Mouse (Mus musculus): ENCODE results near the gene Gm11559. TPM values are rescaled to one million over a fixed set of nuclear protein-coding genes. Genes with fewer than 3 reads are reported as not detected.

Gene Gm11559
- polyA plus RNA-seq, 2 experiments, result not detected

DNA sequence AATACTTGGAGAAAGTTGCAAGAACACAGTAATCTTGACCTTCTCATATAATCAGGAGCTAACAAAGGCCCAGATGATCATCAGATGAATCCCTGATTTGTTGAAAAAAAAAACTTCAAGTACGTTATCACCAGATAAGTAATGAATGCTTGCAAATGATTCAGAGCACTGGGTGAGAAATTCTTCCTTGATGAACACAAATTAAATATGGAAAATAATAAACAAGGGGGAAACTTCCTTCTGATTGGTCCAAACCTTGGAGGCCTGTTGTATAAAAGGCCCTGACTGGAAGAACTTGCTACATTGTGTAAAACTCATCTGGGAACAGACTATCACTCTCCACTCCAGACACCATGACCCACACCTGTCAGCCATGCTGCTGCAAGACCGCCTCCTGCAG lies 43.3 kb downstream of the Gm11559 start, which contains the start of gene Krtap31-1:
Gene Krtap31-1, plus strand, starts transcription at position 301 of the 400 bp plus-strand sequence.
- no peak for TF ChIP-seq EP300 (IDR thresholded peaks at IDR 0.05; ENCODE audit: low read depth)
- TF ChIP-seq CTCF (IDR thresholded peaks at IDR 0.05; ENCODE audit: low read depth), result no peak
- 54% methylated on average over 2 of the region's 2 CpGs for WGBS (ENCODE audit: insufficient replicate concordance)
- Histone ChIP-seq H3K4me3 (ENCODE audit: insufficient read depth in 1 of 2, low read depth in 2 of 2, low read length in 2 of 2) (no peak within 1 kb of the TSS), H3K27me3 (ENCODE audit: control insufficient read depth, insufficient read depth, low read length) (no peaks in the 10 kb centered on the region), H3K4me1 (replicated peaks; ENCODE audit: control insufficient read depth in 2 of 2, insufficient read depth in 2 of 2, low read length in 1 of 2) (no peaks in the 10 kb centered on the region), H3K27ac (no peak within 1 kb of the TSS), H3K9ac (replicated peaks) (no peak within 1 kb of the TSS), H3K36me3 (replicated peaks; ENCODE audit: control insufficient read depth, insufficient read depth, low read depth) (no peaks in the 10 kb centered on the region), H3K9me3 (ENCODE audit: control insufficient read depth, low read length) (no peaks in the 10 kb centered on the region), H3K4me2 (ENCODE audit: low read depth) (no peak within 1 kb of the TSS)
- ATAC-seq (ENCODE audit: insufficient read depth), result no peak
- DNase-seq (ENCODE audit: low read depth in 3 of 3, low spot score in 3 of 3), result no peak

DNA sequence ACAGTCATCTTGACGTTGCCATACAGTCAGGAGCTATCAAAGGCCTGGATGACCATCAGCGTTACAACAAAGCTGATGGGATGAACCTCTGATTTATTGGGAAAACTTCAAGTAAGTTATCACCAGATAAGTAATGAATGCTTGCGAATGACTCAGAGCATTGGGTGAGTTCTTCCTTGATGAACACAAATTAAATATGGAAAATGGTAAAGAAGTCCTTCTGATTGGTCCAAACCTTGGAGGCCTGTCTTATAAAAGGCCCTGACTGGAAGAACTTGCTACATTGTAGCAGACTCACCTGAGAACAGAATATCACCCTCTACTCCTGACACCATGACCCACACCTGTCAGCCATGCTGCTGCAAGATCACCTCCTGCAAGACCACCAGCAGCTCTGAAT lies 50.2 kb downstream of the Gm11559 start, which contains the start of gene Gm11565:
Gene Gm11565, plus strand, starts transcription at position 301 of the 400 bp plus-strand sequence.
- DNase-seq (ENCODE audit: low read depth in 3 of 3, low spot score in 3 of 3), result no peak
- no peak for ATAC-seq (ENCODE audit: insufficient read depth)
- H3K36me3 ChIP-seq (replicated peaks; ENCODE audit: control insufficient read depth, insufficient read depth, low read depth), result no peaks in the 10 kb centered on the region
- H3K4me3 ChIP-seq (ENCODE audit: insufficient read depth in 1 of 2, low read depth in 2 of 2, low read length in 2 of 2), result no peak within 1 kb of the TSS
- no peak for TF ChIP-seq EP300 (IDR thresholded peaks at IDR 0.05; ENCODE audit: low read depth)
- no peak for TF ChIP-seq CTCF (IDR thresholded peaks at IDR 0.05; ENCODE audit: low read depth)
- H3K4me2 ChIP-seq (ENCODE audit: low read depth), result no peak within 1 kb of the TSS
- no peak within 1 kb of the TSS for H3K27ac ChIP-seq
- H3K9ac ChIP-seq (replicated peaks), result no peak within 1 kb of the TSS
- WGBS (ENCODE audit: insufficient replicate concordance), result 58% methylated on average over 3 of the region's 3 CpGs
- H3K9me3 ChIP-seq (ENCODE audit: control insufficient read depth, low read length), result no peaks in the 10 kb centered on the region
- H3K27me3 ChIP-seq (ENCODE audit: control insufficient read depth, insufficient read depth, low read length), result no peaks in the 10 kb centered on the region
- no peaks in the 10 kb centered on the region for H3K4me1 ChIP-seq (replicated peaks; ENCODE audit: control insufficient read depth in 2 of 2, insufficient read depth in 2 of 2, low read length in 1 of 2)

Other genes with a start within 250 kb of the Gm11559 start
Only the 30 nearest of the 37 such genes appear.
- not detected in 2 replicates for gene Krtap4-7, start 220.4 kb upstream of the Gm11559 start, polyA plus RNA-seq (2012; rRNA removed)
- gene Krtap4-7, start 220.4 kb upstream of the Gm11559 start, polyA plus RNA-seq (2014; fragmentation: Nextera tagmentation; extraction: Ambion mirVana), result not detected in 2 replicates
- not detected in 2 replicates for gene Gm11555, start 214.2 kb upstream of the Gm11559 start, polyA plus RNA-seq (2012; rRNA removed)
- not detected in 2 replicates for gene Gm11555, start 214.2 kb upstream of the Gm11559 start, polyA plus RNA-seq (2014; fragmentation: Nextera tagmentation; extraction: Ambion mirVana)
- gene Gm11563, start 205.5 kb upstream of the Gm11559 start, polyA plus RNA-seq (2012; rRNA removed), result not detected in 2 replicates
- gene Gm11563, start 205.5 kb upstream of the Gm11559 start, polyA plus RNA-seq (2014; fragmentation: Nextera tagmentation; extraction: Ambion mirVana), result not detected in 2 replicates
- not detected in 2 replicates for gene Krtap4-6, start 198.5 kb upstream of the Gm11559 start, polyA plus RNA-seq (2012; rRNA removed)
- not detected in 2 replicates for gene Krtap4-6, start 198.5 kb upstream of the Gm11559 start, polyA plus RNA-seq (2014; fragmentation: Nextera tagmentation; extraction: Ambion mirVana)
- gene Gm14190, start 173.7 kb upstream of the Gm11559 start, polyA plus RNA-seq (2012; rRNA removed), result not detected in 2 replicates
- gene Gm14190, start 173.7 kb upstream of the Gm11559 start, polyA plus RNA-seq (2014; fragmentation: Nextera tagmentation; extraction: Ambion mirVana), result not detected in 2 replicates
- gene Gm14180, start 130.2 kb upstream of the Gm11559 start, polyA plus RNA-seq (2012; rRNA removed), result not detected in 2 replicates
- gene Gm14180, start 130.2 kb upstream of the Gm11559 start, polyA plus RNA-seq (2014; fragmentation: Nextera tagmentation; extraction: Ambion mirVana), result not detected in 2 replicates
- not detected in 2 replicates for gene Gm11595, start 91.6 kb upstream of the Gm11559 start, polyA plus RNA-seq (2012; rRNA removed)
- not detected in 2 replicates for gene Gm11595, start 91.6 kb upstream of the Gm11559 start, polyA plus RNA-seq (2014; fragmentation: Nextera tagmentation; extraction: Ambion mirVana)
- not detected in 2 replicates for gene Krtap4-8, start 83.8 kb upstream of the Gm11559 start, polyA plus RNA-seq (2012; rRNA removed)
- not detected in 2 replicates for gene Krtap4-8, start 83.8 kb upstream of the Gm11559 start, polyA plus RNA-seq (2014; fragmentation: Nextera tagmentation; extraction: Ambion mirVana)
- not detected in 2 replicates for gene Krtap4-9, start 79.3 kb upstream of the Gm11559 start, polyA plus RNA-seq (2012; rRNA removed)
- not detected in 2 replicates for gene Krtap4-9, start 79.3 kb upstream of the Gm11559 start, polyA plus RNA-seq (2014; fragmentation: Nextera tagmentation; extraction: Ambion mirVana)
- not detected in 2 replicates for gene Gm11596, start 71.0 kb upstream of the Gm11559 start, polyA plus RNA-seq (2012; rRNA removed)
- not detected in 2 replicates for gene Gm11596, start 71.0 kb upstream of the Gm11559 start, polyA plus RNA-seq (2014; fragmentation: Nextera tagmentation; extraction: Ambion mirVana)
- gene Gm11569, start 65.5 kb upstream of the Gm11559 start, polyA plus RNA-seq (2012; rRNA removed), result not detected in 2 replicates
- not detected in 2 replicates for gene Gm11569, start 65.5 kb upstream of the Gm11559 start, polyA plus RNA-seq (2014; fragmentation: Nextera tagmentation; extraction: Ambion mirVana)
- not detected in 2 replicates for gene Gm11554, start 60.0 kb upstream of the Gm11559 start, polyA plus RNA-seq (2012; rRNA removed)
- not detected in 2 replicates for gene Gm11554, start 60.0 kb upstream of the Gm11559 start, polyA plus RNA-seq (2014; fragmentation: Nextera tagmentation; extraction: Ambion mirVana)
- gene Krtap4-13, start 54.6 kb upstream of the Gm11559 start, polyA plus RNA-seq (2012; rRNA removed), result not detected in 2 replicates
- not detected in 2 replicates for gene Krtap4-13, start 54.6 kb upstream of the Gm11559 start, polyA plus RNA-seq (2014; fragmentation: Nextera tagmentation; extraction: Ambion mirVana)
- not detected in 2 replicates for gene Gm11564, start 48.8 kb upstream of the Gm11559 start, polyA plus RNA-seq (2012; rRNA removed)
- not detected in 2 replicates for gene Gm11564, start 48.8 kb upstream of the Gm11559 start, polyA plus RNA-seq (2014; fragmentation: Nextera tagmentation; extraction: Ambion mirVana)
- gene 2300003K06Rik, start 26.4 kb upstream of the Gm11559 start, polyA plus RNA-seq (2012; rRNA removed), result not detected in 2 replicates
- gene 2300003K06Rik, start 26.4 kb upstream of the Gm11559 start, polyA plus RNA-seq (2014; fragmentation: Nextera tagmentation; extraction: Ambion mirVana), result not detected in 2 replicates
- 0.11 TPM in 1 of 2 replicates, not detected in the other for gene Krtap4-16, start 12.9 kb upstream of the Gm11559 start, polyA plus RNA-seq (2012; rRNA removed)
- not detected in 2 replicates for gene Krtap4-16, start 12.9 kb upstream of the Gm11559 start, polyA plus RNA-seq (2014; fragmentation: Nextera tagmentation; extraction: Ambion mirVana)
- not detected in 2 replicates for gene Gm11568, start 6.6 kb upstream of the Gm11559 start, polyA plus RNA-seq (2012; rRNA removed)
- gene Gm11568, start 6.6 kb upstream of the Gm11559 start, polyA plus RNA-seq (2014; fragmentation: Nextera tagmentation; extraction: Ambion mirVana), result not detected in 2 replicates
- gene Krtap9-1, start 8.9 kb downstream of the Gm11559 start, polyA plus RNA-seq (2012; rRNA removed), result not detected in 2 replicates
- not detected in 2 replicates for gene Krtap9-1, start 8.9 kb downstream of the Gm11559 start, polyA plus RNA-seq (2014; fragmentation: Nextera tagmentation; extraction: Ambion mirVana)
- not detected in 2 replicates for gene Gm11567, start 14.7 kb downstream of the Gm11559 start, polyA plus RNA-seq (2012; rRNA removed)
- not detected in 2 replicates for gene Gm11567, start 14.7 kb downstream of the Gm11559 start, polyA plus RNA-seq (2014; fragmentation: Nextera tagmentation; extraction: Ambion mirVana)
- not detected in 2 replicates for gene Krtap31-1, start 43.4 kb downstream of the Gm11559 start, polyA plus RNA-seq (2012; rRNA removed)
- gene Krtap31-1, start 43.4 kb downstream of the Gm11559 start, polyA plus RNA-seq (2014; fragmentation: Nextera tagmentation; extraction: Ambion mirVana), result not detected in 2 replicates
- not detected in 2 replicates for gene Gm11565, start 50.3 kb downstream of the Gm11559 start, polyA plus RNA-seq (2012; rRNA removed)
- not detected in 2 replicates for gene Gm11565, start 50.3 kb downstream of the Gm11559 start, polyA plus RNA-seq (2014; fragmentation: Nextera tagmentation; extraction: Ambion mirVana)
- not detected in 2 replicates for gene Krtap31-2, start 71.8 kb downstream of the Gm11559 start, polyA plus RNA-seq (2012; rRNA removed)
- not detected in 2 replicates for gene Krtap31-2, start 71.8 kb downstream of the Gm11559 start, polyA plus RNA-seq (2014; fragmentation: Nextera tagmentation; extraction: Ambion mirVana)
- gene Krtap9-5, start 84.0 kb downstream of the Gm11559 start, polyA plus RNA-seq (2012; rRNA removed), result not detected in 2 replicates
- gene Krtap9-5, start 84.0 kb downstream of the Gm11559 start, polyA plus RNA-seq (2014; fragmentation: Nextera tagmentation; extraction: Ambion mirVana), result not detected in 2 replicates
- gene Krtap29-1, start 114.6 kb downstream of the Gm11559 start, polyA plus RNA-seq (2012; rRNA removed), result not detected in 2 replicates
- gene Krtap29-1, start 114.6 kb downstream of the Gm11559 start, polyA plus RNA-seq (2014; fragmentation: Nextera tagmentation; extraction: Ambion mirVana), result not detected in 2 replicates
- not detected in 2 replicates for gene Krtap16-1, start 122.1 kb downstream of the Gm11559 start, polyA plus RNA-seq (2012; rRNA removed)
- gene Krtap16-1, start 122.1 kb downstream of the Gm11559 start, polyA plus RNA-seq (2014; fragmentation: Nextera tagmentation; extraction: Ambion mirVana), result not detected in 2 replicates
- not detected in 2 replicates for gene Krtap17-1, start 129.5 kb downstream of the Gm11559 start, polyA plus RNA-seq (2012; rRNA removed)
- gene Krtap17-1, start 129.5 kb downstream of the Gm11559 start, polyA plus RNA-seq (2014; fragmentation: Nextera tagmentation; extraction: Ambion mirVana), result not detected in 2 replicates
- gene Krt33a, start 151.7 kb downstream of the Gm11559 start, polyA plus RNA-seq (2012; rRNA removed), result not detected in 2 replicates
- not detected in 2 replicates for gene Krt33a, start 151.7 kb downstream of the Gm11559 start, polyA plus RNA-seq (2014; fragmentation: Nextera tagmentation; extraction: Ambion mirVana)
- not detected in 2 replicates for gene Krt33b, start 165.4 kb downstream of the Gm11559 start, polyA plus RNA-seq (2012; rRNA removed)
- not detected in 2 replicates for gene Krt33b, start 165.4 kb downstream of the Gm11559 start, polyA plus RNA-seq (2014; fragmentation: Nextera tagmentation; extraction: Ambion mirVana)
- not detected in 2 replicates for gene Krt34, start 177.1 kb downstream of the Gm11559 start, polyA plus RNA-seq (2012; rRNA removed)
- gene Krt34, start 177.1 kb downstream of the Gm11559 start, polyA plus RNA-seq (2014; fragmentation: Nextera tagmentation; extraction: Ambion mirVana), result not detected in 2 replicates
- gene Krt31, start 186.1 kb downstream of the Gm11559 start, polyA plus RNA-seq (2012; rRNA removed), result not detected in 2 replicates
- not detected in 2 replicates for gene Krt31, start 186.1 kb downstream of the Gm11559 start, polyA plus RNA-seq (2014; fragmentation: Nextera tagmentation; extraction: Ambion mirVana)

Measured in liver, embryonic 14.5 days (tissue).